Mouse (Mus musculus) lung, embryonic 16.5 days (tissue): ENCODE measurements around the gene Add2. TPM values are rescaled to one million over a fixed set of nuclear protein-coding genes. Genes with fewer than 3 reads are reported as not detected.

Experiments used
- ATAC-seq: fragments of 200-750 bp; cut with Nextera tagmentation; 2 replicates; pipeline ENCODE4 v1.8.0; 2017; ENCODE audit warnings: low read depth, mild to moderate bottlenecking, moderate library complexity
- H3K27ac ChIP-seq: fragments of 300-500 bp; sonication (generic); 2 replicates; pipeline ENCODE4 v1.5.1; 2014; ENCODE audit warnings: mild to moderate bottlenecking, control low read depth, low read length
- H3K27me3 ChIP-seq: fragments of 300-500 bp; sonication (generic); 2 replicates; pipeline ENCODE4 v1.6.1; 2014; ENCODE audit warnings: low read depth, low read length, mixed read lengths; ENCODE audit not compliant: control insufficient read depth, insufficient read depth
- H3K36me3 ChIP-seq: fragments of 300-500 bp; sonication (generic); 2 replicates; pipeline ENCODE4 v1.6.1; 2014; ENCODE audit warnings: low read length; ENCODE audit not compliant: control insufficient read depth, insufficient read depth
- H3K4me1 ChIP-seq: fragments of 300-500 bp; sonication (generic); replicated peaks from 2 replicates; pipeline ENCODE4 v1.6.1; 2014; ENCODE audit warnings: low read length, mixed read lengths; ENCODE audit not compliant: control insufficient read depth, insufficient read depth
- H3K4me2 ChIP-seq: fragments of 300-500 bp; sonication (generic); 2 replicates; pipeline ENCODE4 v1.6.1; 2014; ENCODE audit warnings: low read depth, low read length, control low read depth
- H3K4me3 ChIP-seq: fragments of 300-500 bp; sonication (generic); 2 replicates; pipeline ENCODE4 v1.5.1; 2014; ENCODE audit warnings: mild to moderate bottlenecking, low read length, control low read depth
- H3K9ac ChIP-seq: fragments of 300-500 bp; sonication (generic); 2 replicates; pipeline ENCODE4 v1.6.1; 2014; ENCODE audit warnings: low read length, control low read depth
- H3K9me3 ChIP-seq: fragments of 300-500 bp; sonication (generic); 2 replicates; pipeline ENCODE4 v1.6.1; 2016; ENCODE audit warnings: low read length; ENCODE audit not compliant: control insufficient read depth
- WGBS: fragments of 180-500 bp; shearing (Covaris S2); extraction: QIAGEN DNeasy Blood & Tissue Kit; methylation state at CpG from one replicate; pipeline ENCODE4 v1.1.7; 2014; 5-methylcytosine and 5-hydroxymethylcytosine counted together
- polyA plus RNA-seq: library from polyadenylated mRNA; unstranded; fragments of >200 nt; fragmentation: Nextera tagmentation; extraction: Ambion mirVana; gene quantifications from 2 replicates; pipeline ENCODE4 v1.2.1, GENCODE M21; 2015

Add2 gene
- polyA plus RNA-seq, 1 experiment from 2014 or later, result 3.3 TPM

GRCm38 (mm10) chr6:86103614-86104013, 75.1 kb downstream of the Add2 start:
- 52% methylated on average over 4 of the region's 4 CpGs for WGBS
- H3K27ac ChIP-seq, result no peak overlapping the region
- ATAC-seq, result no peak

GRCm38 (mm10) chr6:86104719-86105118, 76.2 kb downstream of the Add2 start:
- Histone ChIP-seq H3K27me3 (no peaks in the 10 kb centered on the region), H3K27ac (no peak overlapping the region), H3K9me3 (no peaks in the 10 kb centered on the region), H3K9ac (no peak overlapping the region), H3K4me2 (no peak overlapping the region), H3K4me1 (no peaks in the 10 kb centered on the region), H3K36me3 (no peaks in the 10 kb centered on the region), H3K4me3 (no peak overlapping the region)
- no peak for ATAC-seq
- WGBS, result 76% methylated on average over 4 of the region's 4 CpGs

More at GRCm38 (mm10) chr6:86103614-86104013, 75.1 kb downstream of the Add2 start:
- H3K9me3 ChIP-seq, result no peaks in the 10 kb centered on the region
- no peaks in the 10 kb centered on the region for H3K36me3 ChIP-seq
- no peak overlapping the region for H3K9ac ChIP-seq
- no peak overlapping the region for H3K4me3 ChIP-seq
- H3K4me2 ChIP-seq, result no peak overlapping the region
- no peaks in the 10 kb centered on the region for H3K27me3 ChIP-seq
- no peaks in the 10 kb centered on the region for H3K4me1 ChIP-seq

GRCm38 (mm10) chr6:86106045-86106444, 77.6 kb downstream of the Add2 start:
- ATAC-seq, result peak; percentile 91
- H3K4me1 ChIP-seq, result no peaks in the 10 kb centered on the region
- no peak overlapping the region for H3K4me3 ChIP-seq
- no peak overlapping the region for H3K4me2 ChIP-seq
- 47% methylated on average over 12 of the region's 12 CpGs for WGBS
- no peaks in the 10 kb centered on the region for H3K36me3 ChIP-seq
- peak overlapping the region; percentile 54 for H3K27ac ChIP-seq
- H3K9me3 ChIP-seq, result no peaks in the 10 kb centered on the region
- no peaks in the 10 kb centered on the region for H3K27me3 ChIP-seq
- H3K9ac ChIP-seq, result no peak overlapping the region

GRCm38 (mm10) chr6:86107101-86107500, 78.6 kb downstream of the Add2 start:
- H3K27me3 ChIP-seq, result no peaks in the 10 kb centered on the region
- H3K36me3 ChIP-seq, result no peaks in the 10 kb centered on the region
- H3K4me1 ChIP-seq, result no peaks in the 10 kb centered on the region
- H3K4me2 ChIP-seq, result no peak overlapping the region
- H3K9ac ChIP-seq, result no peak overlapping the region
- WGBS, result 85% methylated on average over 4 of the region's 4 CpGs
- H3K9me3 ChIP-seq, result no peaks in the 10 kb centered on the region
- H3K27ac ChIP-seq, result no peak overlapping the region
- no peak for ATAC-seq
- H3K4me3 ChIP-seq, result no peak overlapping the region

- no peaks in the 10 kb centered on the region for H3K27me3 ChIP-seq
- ATAC-seq, result no peak
- WGBS, result 78% methylated on average over 3 of the region's 3 CpGs
- H3K36me3 ChIP-seq, result no peaks in the 10 kb centered on the region
- H3K9ac ChIP-seq, result no peak overlapping the region
- no peaks in the 10 kb centered on the region for H3K4me1 ChIP-seq
- H3K4me2 ChIP-seq, result no peak overlapping the region
- no peak overlapping the region for H3K27ac ChIP-seq
- no peak overlapping the region for H3K4me3 ChIP-seq
- H3K9me3 ChIP-seq, result no peaks in the 10 kb centered on the region
These were observed 87.4 kb downstream of the Add2 start for GRCm38 (mm10) chr6:86115843-86116242.

- Histone ChIP-seq H3K4me1 (no peaks in the 10 kb centered on the region), H3K36me3 (no peaks in the 10 kb centered on the region), H3K27ac (no peak overlapping the region), H3K27me3 (no peaks in the 10 kb centered on the region), H3K9ac (no peak overlapping the region), H3K4me2 (no peak overlapping the region), H3K4me3 (no peak overlapping the region), H3K9me3 (no peaks in the 10 kb centered on the region)
- ATAC-seq, result no peak
- WGBS, result 87% methylated on average over 4 of the region's 4 CpGs
These were observed 94.6 kb downstream of the Add2 start for GRCm38 (mm10) chr6:86123057-86123456.

- Histone ChIP-seq H3K9ac (no peak overlapping the region), H3K9me3 (no peaks in the 10 kb centered on the region), H3K27ac (no peak overlapping the region), H3K4me2 (no peak overlapping the region), H3K36me3 (no peaks in the 10 kb centered on the region), H3K27me3 (no peaks in the 10 kb centered on the region), H3K4me1 (no peaks in the 10 kb centered on the region), H3K4me3 (no peak overlapping the region)
- WGBS, result 65% methylated on average over 4 of the region's 4 CpGs
- ATAC-seq, result no peak
These were observed 97.3 kb downstream of the Add2 start for GRCm38 (mm10) chr6:86125761-86126160.

- Histone ChIP-seq H3K9me3 (no peaks in the 10 kb centered on the region), H3K4me2 (no peak overlapping the region), H3K27me3 (no peaks in the 10 kb centered on the region), H3K27ac (no peak overlapping the region), H3K36me3 (no peaks in the 10 kb centered on the region), H3K4me3 (no peak overlapping the region), H3K4me1 (no peaks in the 10 kb centered on the region), H3K9ac (no peak overlapping the region)
- 0 out of 2 replicates have a peak, but pooled peaks have one; percentile 17 for ATAC-seq
- 55% methylated on average over 2 of the region's 2 CpGs for WGBS
These were observed 98.6 kb downstream of the Add2 start for GRCm38 (mm10) chr6:86126953-86127581.

- 55% methylated on average over 4 of the region's 4 CpGs for WGBS
- H3K4me1 ChIP-seq, result no peaks in the 10 kb centered on the region
These were observed 100.0 kb downstream of the Add2 start for GRCm38 (mm10) chr6:86128504-86128903.

More at GRCm38 (mm10) chr6:86128504-86128903, 100.0 kb downstream of the Add2 start:
- ATAC-seq, result no peak
- Histone ChIP-seq H3K9ac (no peak overlapping the region), H3K4me2 (no peak overlapping the region), H3K27ac (no peak overlapping the region), H3K9me3 (no peaks in the 10 kb centered on the region), H3K27me3 (no peaks in the 10 kb centered on the region), H3K4me3 (no peak overlapping the region), H3K36me3 (no peaks in the 10 kb centered on the region)
